Mouse (Mus musculus): Measurements from ENCODE around the gene Gm20388. TPM values are rescaled to one million over a fixed set of nuclear protein-coding genes. Genes with fewer than 3 reads are reported as not detected.

The Gm20388 gene
- polyA plus RNA-seq, 1 experiment from 2014 or later, result not detected

DNA sequence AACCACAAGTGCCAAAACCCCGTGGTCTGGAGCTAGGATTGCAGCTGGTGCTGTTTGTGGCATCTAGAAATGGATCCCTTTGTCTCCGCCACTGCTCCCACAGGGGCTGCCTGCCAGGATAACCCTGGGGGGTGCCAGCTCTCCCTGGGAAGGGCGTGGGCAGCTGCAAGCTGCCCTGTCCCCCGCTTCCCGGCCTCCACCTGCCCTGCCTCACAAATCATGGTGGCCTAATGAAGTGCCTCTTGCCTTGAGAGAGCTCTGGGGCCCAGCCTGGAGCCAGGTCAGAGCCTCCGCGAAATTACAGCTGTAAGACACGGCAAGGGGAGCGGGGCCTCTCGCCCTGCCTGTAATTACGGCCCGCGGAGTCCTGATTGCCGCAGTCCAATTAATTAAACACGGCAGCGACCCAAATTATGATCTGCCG lies 539.0 kb downstream of the Gm20388 start:
- no peak for ATAC-seq (ENCODE audit: low FRiP score, low TSS enrichment)

GRCm38 (mm10) chr8:120452111-120452510 lies 541.5 kb downstream of the Gm20388 start:
- no peak for DNase-seq (ENCODE audit: low spot score)
- Histone ChIP-seq H3K36me3 (ENCODE audit: control insufficient read depth, insufficient read depth, low read length) (no peaks in the 10 kb centered on the region), H3K4me3 (ENCODE audit: low read depth, low read length) (no peak overlapping the region), H3K27ac (replicated peaks) (no peak overlapping the region), H3K4me2 (replicated peaks; ENCODE audit: low read depth) (no peak overlapping the region), H3K9me3 (ENCODE audit: control insufficient read depth, low read length) (no peaks in the 10 kb centered on the region), H3K27me3 (ENCODE audit: control insufficient read depth, insufficient read depth, low read length) (no peaks in the 10 kb centered on the region), H3K9ac (ENCODE audit: low read length) (no peak overlapping the region), H3K4me1 (replicated peaks; ENCODE audit: control insufficient read depth, insufficient read depth) (no peaks in the 10 kb centered on the region)
- TF ChIP-seq EP300 (optimal IDR thresholded peaks at IDR 0.05), result no peak
- TF ChIP-seq CTCF (IDR thresholded peaks at IDR 0.05; ENCODE audit: low read depth), result no peak
- ATAC-seq (ENCODE audit: low FRiP score, low TSS enrichment), result no peak
- WGBS, result 86% methylated on average over 2 of the region's 2 CpGs

More for the DNA sequence above, 539.0 kb downstream of the Gm20388 start:
- DNase-seq (ENCODE audit: low spot score), result no peak
- no peak overlapping the region for H3K27ac ChIP-seq (replicated peaks)
- TF ChIP-seq CTCF (IDR thresholded peaks at IDR 0.05; ENCODE audit: low read depth), result no peak
- TF ChIP-seq EP300 (optimal IDR thresholded peaks at IDR 0.05), result no peak
- no peaks in the 10 kb centered on the region for H3K36me3 ChIP-seq (ENCODE audit: control insufficient read depth, insufficient read depth, low read length)
- H3K4me2 ChIP-seq (replicated peaks; ENCODE audit: low read depth), result no peak overlapping the region
- H3K4me3 ChIP-seq (ENCODE audit: low read depth, low read length), result no peak overlapping the region
- no peak overlapping the region for H3K9ac ChIP-seq (ENCODE audit: low read length)
- no peaks in the 10 kb centered on the region for H3K27me3 ChIP-seq (ENCODE audit: control insufficient read depth, insufficient read depth, low read length)
- WGBS, result 44% methylated on average over 17 of the region's 17 CpGs
- no peaks in the 10 kb centered on the region for H3K9me3 ChIP-seq (ENCODE audit: control insufficient read depth, low read length)
- H3K4me1 ChIP-seq (replicated peaks; ENCODE audit: control insufficient read depth, insufficient read depth), result no peaks in the 10 kb centered on the region

DNA sequence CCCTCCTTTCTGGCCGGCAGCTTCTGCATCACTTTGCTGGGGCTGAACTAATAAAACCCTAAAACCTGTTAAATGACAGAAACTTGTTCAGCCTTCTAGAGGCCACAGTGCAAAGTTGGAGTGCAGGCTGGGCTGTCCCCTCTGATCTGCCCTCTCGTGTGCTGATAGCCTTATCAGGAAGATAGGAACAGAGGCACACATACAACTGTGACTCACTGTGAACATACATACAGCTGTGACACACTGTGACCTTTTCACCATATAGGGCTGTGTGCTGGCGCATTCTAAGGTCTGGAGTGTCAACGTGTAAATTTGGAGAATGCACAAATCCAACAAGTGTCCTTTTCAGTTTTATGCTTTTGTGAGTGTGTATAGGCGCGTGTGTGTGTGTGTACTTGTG lies 543.8 kb downstream of the Gm20388 start:
- no peaks in the 10 kb centered on the region for H3K27me3 ChIP-seq (ENCODE audit: control insufficient read depth, insufficient read depth, low read length)
- DNase-seq (ENCODE audit: low spot score) (peak; percentile 51), ATAC-seq (ENCODE audit: low FRiP score, low TSS enrichment) (peak; percentile 85)
- no peaks in the 10 kb centered on the region for H3K36me3 ChIP-seq (ENCODE audit: control insufficient read depth, insufficient read depth, low read length)
- no peak overlapping the region for H3K4me2 ChIP-seq (replicated peaks; ENCODE audit: low read depth)
- H3K27ac ChIP-seq (replicated peaks), result 0 out of 2 replicates have a peak overlapping the region, but pooled peaks have one; percentile 30
- no peaks in the 10 kb centered on the region for H3K9me3 ChIP-seq (ENCODE audit: control insufficient read depth, low read length)
- no peak overlapping the region for H3K4me3 ChIP-seq (ENCODE audit: low read depth, low read length)
- 51% methylated on average over 6 of the region's 6 CpGs for WGBS
- H3K4me1 ChIP-seq (replicated peaks; ENCODE audit: control insufficient read depth, insufficient read depth), result no peaks in the 10 kb centered on the region
- no peak for TF ChIP-seq CTCF (IDR thresholded peaks at IDR 0.05; ENCODE audit: low read depth)
- TF ChIP-seq EP300 (optimal IDR thresholded peaks at IDR 0.05), result no peak
- H3K9ac ChIP-seq (ENCODE audit: low read length), result no peak overlapping the region

- peaks cover 9% of the 10 kb centered on the region; the same call in 1 of the 2 replicates for H3K4me1 ChIP-seq (replicated peaks; ENCODE audit: control insufficient read depth, insufficient read depth)
- H3K27me3 ChIP-seq (ENCODE audit: control insufficient read depth, insufficient read depth, low read length), result no peaks in the 10 kb centered on the region
- H3K27ac ChIP-seq (replicated peaks), result no peak overlapping the region
These were observed 549.7 kb downstream of the Gm20388 start for GRCm38 (mm10) chr8:120460375-120460774.

DNA sequence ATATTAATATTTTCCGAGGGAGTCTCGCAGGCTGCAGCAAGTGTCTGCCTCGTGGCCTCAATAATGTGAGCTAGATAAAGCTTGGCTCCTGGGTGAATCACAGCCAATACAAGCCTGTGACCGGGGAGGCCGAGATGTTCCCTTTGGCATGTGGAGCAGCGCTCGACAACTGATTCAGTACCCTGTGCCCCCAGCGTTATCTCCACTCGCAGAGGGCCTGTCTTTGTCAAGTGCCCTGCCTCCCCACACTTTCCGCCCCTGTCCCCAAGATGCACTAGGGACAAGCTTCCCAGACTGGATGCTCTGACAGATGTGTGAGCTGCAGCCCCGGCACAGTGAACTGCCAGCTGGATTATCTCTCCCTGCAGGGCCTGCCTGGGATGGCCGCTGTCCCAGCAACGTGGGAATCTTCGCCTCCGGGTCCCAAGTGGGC lies 551.5 kb downstream of the Gm20388 start:
- no peak overlapping the region for H3K4me2 ChIP-seq (replicated peaks; ENCODE audit: low read depth)
- no peak for TF ChIP-seq CTCF (IDR thresholded peaks at IDR 0.05; ENCODE audit: low read depth)
- no peak for TF ChIP-seq EP300 (optimal IDR thresholded peaks at IDR 0.05)
- no peak overlapping the region for H3K27ac ChIP-seq (replicated peaks)
- peaks cover 14% of the 10 kb centered on the region for H3K4me1 ChIP-seq (replicated peaks; ENCODE audit: control insufficient read depth, insufficient read depth)
- 49% methylated on average over 15 of the region's 15 CpGs for WGBS
- H3K27me3 ChIP-seq (ENCODE audit: control insufficient read depth, insufficient read depth, low read length), result no peaks in the 10 kb centered on the region
- DNase-seq (ENCODE audit: low spot score), result no peak
- no peaks in the 10 kb centered on the region for H3K9me3 ChIP-seq (ENCODE audit: control insufficient read depth, low read length)
- no peak overlapping the region for H3K9ac ChIP-seq (ENCODE audit: low read length)
- no peak overlapping the region for H3K4me3 ChIP-seq (ENCODE audit: low read depth, low read length)
- no peak for ATAC-seq (ENCODE audit: low FRiP score, low TSS enrichment)
- no peaks in the 10 kb centered on the region for H3K36me3 ChIP-seq (ENCODE audit: control insufficient read depth, insufficient read depth, low read length)

More at GRCm38 (mm10) chr8:120460375-120460774, 549.7 kb downstream of the Gm20388 start:
- no peaks in the 10 kb centered on the region for H3K9me3 ChIP-seq (ENCODE audit: control insufficient read depth, low read length)
- DNase-seq (ENCODE audit: low spot score), result no peak
- no peak overlapping the region for H3K4me3 ChIP-seq (ENCODE audit: low read depth, low read length)
- no peak overlapping the region for H3K4me2 ChIP-seq (replicated peaks; ENCODE audit: low read depth)
- no peak for ATAC-seq (ENCODE audit: low FRiP score, low TSS enrichment)
- TF ChIP-seq EP300 (optimal IDR thresholded peaks at IDR 0.05), result no peak
- TF ChIP-seq CTCF (IDR thresholded peaks at IDR 0.05; ENCODE audit: low read depth), result no peak
- H3K9ac ChIP-seq (ENCODE audit: low read length), result peak overlapping the region; percentile 18; the same call in 1 of the 2 replicates
- H3K36me3 ChIP-seq (ENCODE audit: control insufficient read depth, insufficient read depth, low read length), result no peaks in the 10 kb centered on the region
- WGBS, result 38% methylated on average over 6 of the region's 6 CpGs

DNA sequence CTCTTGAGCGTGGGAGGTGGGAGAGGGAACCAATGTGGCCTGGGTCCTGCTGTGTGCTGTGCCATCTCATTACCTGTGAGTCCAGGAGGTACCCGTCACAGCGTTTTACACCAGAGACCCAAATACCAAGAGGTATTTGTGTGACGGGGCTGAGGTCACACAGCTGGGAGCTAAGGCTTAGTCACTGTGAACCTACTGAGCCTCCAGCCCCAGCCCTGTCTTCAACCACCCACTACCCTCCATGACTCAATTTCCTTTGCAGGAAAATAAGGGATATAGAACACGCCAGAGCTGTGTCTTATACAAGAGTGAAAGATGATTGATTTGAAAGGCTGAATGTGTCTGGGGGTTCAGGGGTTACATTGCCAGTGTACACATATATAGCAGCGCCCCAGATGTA lies 552.0 kb downstream of the Gm20388 start:
- H3K36me3 ChIP-seq (ENCODE audit: control insufficient read depth, insufficient read depth, low read length), result no peaks in the 10 kb centered on the region
- H3K9ac ChIP-seq (ENCODE audit: low read length), result no peak overlapping the region
- H3K27me3 ChIP-seq (ENCODE audit: control insufficient read depth, insufficient read depth, low read length), result no peaks in the 10 kb centered on the region
- DNase-seq (ENCODE audit: low spot score), result no peak
- H3K9me3 ChIP-seq (ENCODE audit: control insufficient read depth, low read length), result no peaks in the 10 kb centered on the region
- no peak overlapping the region for H3K4me2 ChIP-seq (replicated peaks; ENCODE audit: low read depth)
- no peak overlapping the region for H3K27ac ChIP-seq (replicated peaks)
- TF ChIP-seq CTCF (IDR thresholded peaks at IDR 0.05; ENCODE audit: low read depth), result no peak
- no peak for TF ChIP-seq EP300 (optimal IDR thresholded peaks at IDR 0.05)
- H3K4me3 ChIP-seq (ENCODE audit: low read depth, low read length), result no peak overlapping the region
- H3K4me1 ChIP-seq (replicated peaks; ENCODE audit: control insufficient read depth, insufficient read depth), result peaks cover 14% of the 10 kb centered on the region
- ATAC-seq (ENCODE audit: low FRiP score, low TSS enrichment), result no peak
- WGBS, result 70% methylated on average over 6 of the region's 6 CpGs
